7 mouse cellular contexts compared by ENCODE assay signal in genomic region chr5:34565545-34566283, GRCm38 (mm10). TPM values are rescaled to one million over a fixed set of nuclear protein-coding genes. Genes with fewer than 3 reads are reported as not detected.
DNase-seq lines count a peak whose midpoint lies in the region; ATAC-seq and TF ChIP-seq lines count a peak whose summit lies in the region.

No protein-coding gene starts in this region.

- H3K27me3 ChIP-seq in neural tube, embryonic 13.5 days = no peaks in the 10 kb centered on the region
- H3K27me3 ChIP-seq in forebrain, embryonic 14.5 days (replicated peaks; ENCODE audit: control insufficient read depth, insufficient read depth, low read length) = no peaks in the 10 kb centered on the region
- H3K27me3 ChIP-seq in heart, embryonic 16.5 days (ENCODE audit: control insufficient read depth, insufficient read depth, low read length) = no peaks in the 10 kb centered on the region
- H3K27me3 ChIP-seq in liver, embryonic 11.5 days (replicated peaks; ENCODE audit: control insufficient read depth, insufficient read depth, low read length) = no peaks in the 10 kb centered on the region

- H3K4me3 ChIP-seq in neural tube, embryonic 13.5 days = no peak overlapping the region
- H3K4me3 ChIP-seq in forebrain, embryonic 14.5 days (ENCODE audit: low read depth, low read length) = no peak overlapping the region
- no peak overlapping the region for H3K4me3 ChIP-seq in heart, embryonic 16.5 days (ENCODE audit: low read length)
- 0 out of 2 replicates have a peak overlapping the region, but pooled peaks have one; percentile 14 for H3K4me3 ChIP-seq in liver, embryonic 11.5 days (ENCODE audit: low read depth, low read length)
- H3K4me3 ChIP-seq in olfactory bulb, adult 2 months (ENCODE audit: insufficient read depth, low read depth, low read length) = no peak overlapping the region

- ATAC-seq in neural tube, embryonic 13.5 days (ENCODE audit: low read depth) = 0 out of 2 replicates have a peak, but pooled peaks have one; percentile 24
- peak; percentile 75 for ATAC-seq in forebrain, embryonic 14.5 days
- peak; percentile 74 for ATAC-seq in heart, embryonic 16.5 days (replicated peaks; ENCODE audit: extremely low read depth, insufficient read depth, low FRiP score)
- ATAC-seq in liver, embryonic 11.5 days (replicated peaks; ENCODE audit: low FRiP score) = peak; percentile 86

- H3K9ac ChIP-seq in neural tube, embryonic 13.5 days = peak overlapping the region; percentile 13; the same call in 1 of the 2 replicates
- no peak overlapping the region for H3K9ac ChIP-seq in forebrain, embryonic 14.5 days (ENCODE audit: low read length)
- H3K9ac ChIP-seq in heart, embryonic 16.5 days (ENCODE audit: low read length) = no peak overlapping the region
- no peak overlapping the region for H3K9ac ChIP-seq in liver, embryonic 11.5 days (ENCODE audit: low read depth, low read length)

- WGBS in neural tube, embryonic 13.5 days = 75% methylated on average over 7 of the region's 7 CpGs
- 68% methylated on average over 7 of the region's 7 CpGs for whole genome bisulfite sequencing in forebrain, embryonic 14.5 days
- 28% methylated on average over 7 of the region's 7 CpGs for WGBS in heart, embryonic 16.5 days
- WGBS in liver, embryonic 11.5 days = 44% methylated on average over 7 of the region's 7 CpGs
- WGBS in olfactory bulb, adult 2 months = 15% methylated on average over 7 of the region's 7 CpGs

- peak overlapping the region; percentile 76 for H3K27ac ChIP-seq in neural tube, embryonic 13.5 days (replicated peaks)
- peak overlapping the region; percentile 53; the same call in 1 of the 2 replicates for H3K27ac ChIP-seq in forebrain, embryonic 14.5 days (ENCODE audit: low read depth, low read length)
- H3K27ac ChIP-seq in heart, embryonic 16.5 days (ENCODE audit: low read length) = peak overlapping the region; percentile 69
- peak overlapping the region; percentile 46 for H3K27ac ChIP-seq in liver, embryonic 11.5 days (ENCODE audit: low read depth, low read length)
- peak overlapping the region; percentile 42 for H3K27ac ChIP-seq in olfactory bulb, adult 2 months (ENCODE audit: insufficient read depth, low read depth, low read length)

- peaks cover 39% of the 10 kb centered on the region for H3K36me3 ChIP-seq in neural tube, embryonic 13.5 days
- peaks cover 37% of the 10 kb centered on the region for H3K36me3 ChIP-seq in forebrain, embryonic 14.5 days (ENCODE audit: control insufficient read depth, insufficient read depth, low read length)
- peaks cover 15% of the 10 kb centered on the region for H3K36me3 ChIP-seq in heart, embryonic 16.5 days (ENCODE audit: control insufficient read depth, insufficient read depth)
- H3K36me3 ChIP-seq in liver, embryonic 11.5 days (ENCODE audit: control insufficient read depth, insufficient read depth, low read length) = peaks cover 15% of the 10 kb centered on the region

- no peak for DNase-seq in neural tube, embryonic 10.5 days (ENCODE audit: extremely low spot score, low spot score)
- peak; percentile 79 for DNase-seq in forebrain, embryonic 14.5 days (ENCODE audit: low spot score)
- DNase-seq in liver, embryonic 11.5 days (ENCODE audit: low spot score) = no peak
- DNase-seq in cerebellum, adult 9-10 months = no peak

- no peak for TF ChIP-seq CTCF in olfactory bulb, adult 2 months (IDR thresholded peaks at IDR 0.05; ENCODE audit: insufficient read depth, low read depth, low read length)

- no peak for TF ChIP-seq POLR2A in olfactory bulb, adult 2 months (IDR thresholded peaks at IDR 0.05; ENCODE audit: insufficient read depth, low read depth, low read length)

- no peak overlapping the region for H3K4me2 ChIP-seq in neural tube, embryonic 13.5 days
- no peak overlapping the region for H3K4me2 ChIP-seq in forebrain, embryonic 14.5 days (ENCODE audit: low read length)
- peak overlapping the region; percentile 41 for H3K4me2 ChIP-seq in heart, embryonic 16.5 days (ENCODE audit: low read depth, low read length)
- H3K4me2 ChIP-seq in liver, embryonic 11.5 days = peak overlapping the region; percentile 46

- H3K9me3 ChIP-seq in neural tube, embryonic 13.5 days = no peaks in the 10 kb centered on the region
- H3K9me3 ChIP-seq in forebrain, embryonic 14.5 days (replicated peaks; ENCODE audit: control insufficient read depth, low read length) = no peaks in the 10 kb centered on the region
- no peaks in the 10 kb centered on the region for H3K9me3 ChIP-seq in heart, embryonic 16.5 days (replicated peaks; ENCODE audit: control insufficient read depth, low read length)
- H3K9me3 ChIP-seq in liver, embryonic 11.5 days (ENCODE audit: control insufficient read depth, low read length) = no peaks in the 10 kb centered on the region

- peaks cover 14% of the 10 kb centered on the region for H3K4me1 ChIP-seq in neural tube, embryonic 13.5 days (replicated peaks)
- no peaks in the 10 kb centered on the region for H3K4me1 ChIP-seq in forebrain, embryonic 14.5 days (ENCODE audit: control insufficient read depth, insufficient read depth, low read length)
- H3K4me1 ChIP-seq in heart, embryonic 16.5 days (ENCODE audit: control insufficient read depth, insufficient read depth, low read length) = peaks cover 13% of the 10 kb centered on the region
- peaks cover 33% of the 10 kb centered on the region for H3K4me1 ChIP-seq in liver, embryonic 11.5 days (replicated peaks; ENCODE audit: control insufficient read depth, insufficient read depth, low read length)
- H3K4me1 ChIP-seq in olfactory bulb, adult 2 months (ENCODE audit: control insufficient read depth, insufficient read depth, low read length) = peaks cover 6% of the 10 kb centered on the region

RNA-seq across cellular contexts. Expression of gene Add1, which starts 7.8 kb away (rescaled TPM):
- polyA plus RNA-seq in neural tube, embryonic 13.5 days (2015; fragmentation: Nextera tagmentation; extraction: Ambion mirVana) = 208 and 221 TPM in 2 replicates
- polyA plus RNA-seq in forebrain, embryonic 14.5 days (2014; fragmentation: Nextera tagmentation; extraction: Ambion mirVana) = 166 and 196 TPM in 2 replicates
- polyA plus RNA-seq in heart, embryonic 16.5 days (2015; fragmentation: Nextera tagmentation; extraction: Ambion mirVana) = 158 and 160 TPM in 2 replicates
- polyA plus RNA-seq in liver, embryonic 11.5 days (2014; fragmentation: Nextera tagmentation; extraction: Ambion mirVana) = 170 and 186 TPM in 2 replicates
- polyA plus RNA-seq in olfactory bulb, adult 2 months (2012; ENCODE audit: insufficient read depth, insufficient read length, low replicate concordance, missing spikeins) = 584 and 674 TPM in 2 replicates

RNA-seq across cellular contexts. Expression of gene Sh3bp2, which starts 40.1 kb away (rescaled TPM):
- 15.0 and 16.7 TPM in 2 replicates for polyA plus RNA-seq in neural tube, embryonic 13.5 days (2015; fragmentation: Nextera tagmentation; extraction: Ambion mirVana)
- 18.8 and 27.8 TPM in 2 replicates for polyA plus RNA-seq in forebrain, embryonic 14.5 days (2014; fragmentation: Nextera tagmentation; extraction: Ambion mirVana)
- polyA plus RNA-seq in heart, embryonic 16.5 days (2015; fragmentation: Nextera tagmentation; extraction: Ambion mirVana) = 3.9 and 4.6 TPM in 2 replicates
- 5.2 and 8.4 TPM in 2 replicates for polyA plus RNA-seq in liver, embryonic 11.5 days (2014; fragmentation: Nextera tagmentation; extraction: Ambion mirVana)
- not detected in 2 replicates for polyA plus RNA-seq in olfactory bulb, adult 2 months (2012; ENCODE audit: insufficient read depth, insufficient read length, low replicate concordance, missing spikeins)

RNA-seq across cellular contexts. Expression of gene Tnip2, which starts 51.9 kb away (rescaled TPM):
- polyA plus RNA-seq in neural tube, embryonic 13.5 days (2015; fragmentation: Nextera tagmentation; extraction: Ambion mirVana) = 8.1 and 11.3 TPM in 2 replicates
- polyA plus RNA-seq in forebrain, embryonic 14.5 days (2014; fragmentation: Nextera tagmentation; extraction: Ambion mirVana) = 3.6 and 4.8 TPM in 2 replicates
- 18.2 and 19.5 TPM in 2 replicates for polyA plus RNA-seq in heart, embryonic 16.5 days (2015; fragmentation: Nextera tagmentation; extraction: Ambion mirVana)
- 12.3 and 12.8 TPM in 2 replicates for polyA plus RNA-seq in liver, embryonic 11.5 days (2014; fragmentation: Nextera tagmentation; extraction: Ambion mirVana)
- polyA plus RNA-seq in olfactory bulb, adult 2 months (2012; ENCODE audit: insufficient read depth, insufficient read length, low replicate concordance, missing spikeins) = not detected in 2 replicates

Comparison
In these comparisons a context has a peak if more than half of its experiments do, and no peak if none do; other contexts are left out.
1. ATAC-seq: peak in every context shown above with its lines; median percentile 86 in liver, embryonic 11.5 days; 75 in forebrain, embryonic 14.5 days; 74 in heart, embryonic 16.5 days; 24 in neural tube, embryonic 13.5 days.
2. H3K4me2 ChIP-seq: peak in heart, embryonic 16.5 days (single experiment) and liver, embryonic 11.5 days (single experiment); none in neural tube, embryonic 13.5 days (single experiment) and forebrain, embryonic 14.5 days (single experiment).
3. Peak in every context shown above with its lines, with median percentiles within 50 percentile points of each other: H3K27ac ChIP-seq.